Mouse (Mus musculus): ENCODE measurements around the gene Hoxa7. TPM values are rescaled to one million over a fixed set of nuclear protein-coding genes. Genes with fewer than 3 reads are reported as not detected.

The Hoxa7 gene
- total and polyA plus RNA-seq, 3 experiments = 0.17 TPM; not detected in 2

DNA sequence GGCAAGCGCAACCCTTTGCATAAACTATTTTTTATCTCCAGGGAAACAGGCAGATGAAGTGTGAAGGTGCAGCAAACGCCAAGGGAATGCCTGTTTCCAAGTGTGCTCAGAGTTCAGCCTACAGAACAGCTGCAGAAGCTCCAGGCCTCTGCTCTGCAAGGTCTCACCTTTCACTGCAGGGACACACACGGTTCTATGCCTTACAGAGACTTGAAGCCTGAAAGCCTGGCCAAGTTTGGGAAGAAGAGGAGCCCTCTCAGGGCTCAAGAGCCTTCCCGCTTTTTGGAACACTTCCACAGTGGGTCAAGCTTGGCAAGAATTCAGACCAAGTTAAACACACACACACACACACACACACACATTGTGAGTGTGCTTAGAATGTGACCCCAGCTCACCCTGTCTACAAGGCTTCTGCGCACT lies 32.5 kb downstream of the Hoxa7 start:
- Histone ChIP-seq H3K27ac (ENCODE audit: control insufficient read depth, low read depth, low read length) (no peak overlapping the region), H3K36me3 (ENCODE audit: control insufficient read depth in 1 of 2, insufficient read depth in 2 of 2, low read length in 2 of 2) (no peaks in the 10 kb centered on the region), H3K4me1 (ENCODE audit: control insufficient read depth in 1 of 2, insufficient read depth in 2 of 2, low read length in 2 of 2) (no peaks in the 10 kb centered on the region), H3K27me3 (ENCODE audit: control insufficient read depth in 1 of 2, insufficient read depth in 2 of 2, low read length in 2 of 2) (no peaks in the 10 kb centered on the region), H3K9ac (ENCODE audit: control insufficient read depth, low read depth, low read length, poor library complexity, severe bottlenecking) (no peak overlapping the region), H3K9me3 (replicated peaks; ENCODE audit: insufficient read depth, low read length) (no peaks in the 10 kb centered on the region), H3K79me2 (ENCODE audit: control insufficient read depth, insufficient read depth, low read length, poor library complexity) (no peaks in the 10 kb centered on the region), H3K4me3 (ENCODE audit: control insufficient read depth in 1 of 2, insufficient read depth in 1 of 2, low read depth in 2 of 2, low read length in 2 of 2) (no peak overlapping the region)
- no peak for DNase-seq (ENCODE audit: low read depth, low spot score)
- TF ChIP-seq ZC3H11A (IDR thresholded peaks at IDR 0.05; ENCODE audit: low read depth, low read length) (no peak), HCFC1 (IDR thresholded peaks at IDR 0.05; ENCODE audit: low read depth, low read length) (no peak), GATA1 (IDR thresholded peaks at IDR 0.05; ENCODE audit: low read depth, low read length) (no peak), ZNF384 (IDR thresholded peaks at IDR 0.05; ENCODE audit: low read depth, low read length) (no peak), UBTF (IDR thresholded peaks at IDR 0.05; ENCODE audit: borderline replicate concordance, insufficient read depth, low read depth, low read length) (no peak), ZKSCAN1 (IDR thresholded peaks at IDR 0.05; ENCODE audit: low read depth, low read length) (no peak), MXI1 (IDR thresholded peaks at IDR 0.05; ENCODE audit: low read depth, low read length) (no peak), RCOR1 (IDR thresholded peaks at IDR 0.05; ENCODE audit: low read depth, low read length) (no peak), MAX (IDR thresholded peaks at IDR 0.05; ENCODE audit: low read length) (no peak), E2F4 (IDR thresholded peaks at IDR 0.05; ENCODE audit: borderline replicate concordance, low read depth, low read length) (no peak), USF2 (IDR thresholded peaks at IDR 0.05; ENCODE audit: borderline replicate concordance in 1 of 2, insufficient read depth in 1 of 2, low read depth in 1 of 2, low read length in 2 of 2) (no peak), MEF2A (IDR thresholded peaks at IDR 0.05; ENCODE audit: extremely low read depth, insufficient replicate concordance, low read depth, low read length, poor library complexity, severe bottlenecking) (no peak), CTCF (IDR thresholded peaks at IDR 0.05 in 2 of 3, conservative IDR thresholded peaks at IDR 0.05 in 1 of 3; ENCODE audit: control insufficient read depth in 1 of 3, insufficient read depth in 1 of 3, low read depth in 2 of 3, low read length in 3 of 3, poor library complexity in 1 of 3, severe bottlenecking in 1 of 3) (no peak), CHD1 (IDR thresholded peaks at IDR 0.05; ENCODE audit: low read depth, low read length) (no peak), CHD2 (IDR thresholded peaks at IDR 0.05; ENCODE audit: low read length) (no peak), SIN3A (IDR thresholded peaks at IDR 0.05; ENCODE audit: low read length) (no peak)

DNA sequence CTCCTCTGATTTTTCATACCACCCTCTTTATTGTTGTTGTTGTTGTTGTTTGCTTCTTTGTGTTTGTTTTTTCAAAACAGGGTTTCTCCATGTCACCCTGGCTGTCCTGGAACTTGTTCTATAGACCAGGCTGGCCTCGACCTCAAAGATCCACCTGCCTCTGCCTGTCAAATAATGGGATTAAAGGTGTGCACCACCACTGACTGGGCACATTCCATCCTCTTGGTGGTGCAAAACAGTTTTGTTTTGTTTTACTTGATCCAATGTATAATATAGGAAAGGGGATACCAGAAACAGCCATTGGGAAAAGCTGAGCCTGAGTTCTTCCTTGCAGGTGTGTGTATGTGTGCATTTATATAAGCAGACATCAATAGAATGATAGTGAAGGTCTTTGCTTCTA lies 35.2 kb downstream of the Hoxa7 start:
- H3K27me3 ChIP-seq (ENCODE audit: control insufficient read depth in 1 of 2, insufficient read depth in 2 of 2, low read length in 2 of 2) = no peaks in the 10 kb centered on the region
- H3K9ac ChIP-seq (ENCODE audit: control insufficient read depth, low read depth, low read length, poor library complexity, severe bottlenecking) = no peak overlapping the region
- DNase-seq (ENCODE audit: low read depth, low spot score) = no peak
- H3K4me1 ChIP-seq (ENCODE audit: control insufficient read depth in 1 of 2, insufficient read depth in 2 of 2, low read length in 2 of 2) = no peaks in the 10 kb centered on the region
- H3K27ac ChIP-seq (ENCODE audit: control insufficient read depth, low read depth, low read length) = no peak overlapping the region
- H3K4me3 ChIP-seq (ENCODE audit: control insufficient read depth in 1 of 2, insufficient read depth in 1 of 2, low read depth in 2 of 2, low read length in 2 of 2) = no peak overlapping the region
- no peaks in the 10 kb centered on the region for H3K36me3 ChIP-seq (ENCODE audit: control insufficient read depth in 1 of 2, insufficient read depth in 2 of 2, low read length in 2 of 2)
- no peaks in the 10 kb centered on the region for H3K9me3 ChIP-seq (replicated peaks; ENCODE audit: insufficient read depth, low read length)
- H3K79me2 ChIP-seq (ENCODE audit: control insufficient read depth, insufficient read depth, low read length, poor library complexity) = no peaks in the 10 kb centered on the region
- no peak for TF ChIP-seq KAT2A (conservative IDR thresholded peaks at IDR 0.05; ENCODE audit: low read depth, low read length)
- TF ChIP-seq MXI1 (IDR thresholded peaks at IDR 0.05; ENCODE audit: low read depth, low read length) = no peak
- no peak for TF ChIP-seq ETS1 (IDR thresholded peaks at IDR 0.05; ENCODE audit: low read depth, low read length)
- no peak for TF ChIP-seq TCF12 (IDR thresholded peaks at IDR 0.05; ENCODE audit: low read depth, low read length)
